Mouse (Mus musculus) heart, embryonic 12.5 days (tissue): ENCODE measurements around the gene Fez2. TPM values are rescaled to one million over a fixed set of nuclear protein-coding genes. Genes with fewer than 3 reads are reported as not detected.

Source experiments
- ATAC-seq: fragments of 200-750 bp; cut with Nextera tagmentation; 2 replicates; pipeline ENCODE4 v1.8.0; 2017; ENCODE audit warnings: moderate TSS enrichment, moderate library complexity; ENCODE audit not compliant: insufficient number of reproducible peaks, low FRiP score
- H3K27ac ChIP-seq: fragments of 300-500 bp; sonication (generic); 2 replicates; pipeline ENCODE4 v1.5.1; 2016; ENCODE audit warnings: mild to moderate bottlenecking, moderate library complexity; ENCODE audit not compliant: poor library complexity, severe bottlenecking
- H3K27me3 ChIP-seq: fragments of 300-500 bp; sonication (generic); replicated peaks from 2 replicates; pipeline ENCODE4 v1.6.1; 2016; ENCODE audit warnings: mild to moderate bottlenecking, moderate library complexity
- H3K36me3 ChIP-seq: fragments of 300-500 bp; sonication (generic); 2 replicates; pipeline ENCODE4 v1.6.1; 2016; ENCODE audit warnings: mild to moderate bottlenecking, moderate library complexity
- H3K4me1 ChIP-seq: fragments of 300-500 bp; sonication (generic); replicated peaks from 2 replicates; pipeline ENCODE4 v1.6.1; 2016; ENCODE audit warnings: mild to moderate bottlenecking
- H3K4me2 ChIP-seq: fragments of 300-500 bp; sonication (generic); 2 replicates; pipeline ENCODE4 v1.6.1; 2016; ENCODE audit warnings: mild to moderate bottlenecking, moderate library complexity
- H3K4me3 ChIP-seq: fragments of 300-500 bp; sonication (generic); 2 replicates; pipeline ENCODE4 v1.5.1; 2016; ENCODE audit warnings: mild to moderate bottlenecking
- H3K9ac ChIP-seq: fragments of 300-500 bp; sonication (generic); 2 replicates; pipeline ENCODE4 v1.6.1; 2016; ENCODE audit warnings: mild to moderate bottlenecking, moderate library complexity
- H3K9me3 ChIP-seq: fragments of 300-500 bp; sonication (generic); replicated peaks from 2 replicates; pipeline ENCODE4 v1.6.1; 2016; ENCODE audit warnings: mild to moderate bottlenecking, moderate library complexity
- WGBS: fragments of 180-500 bp; shearing (Covaris S2); methylation state at CpG from one replicate; pipeline ENCODE4 v1.1.7; 2016; 5-methylcytosine and 5-hydroxymethylcytosine counted together
- polyA plus RNA-seq: library from polyadenylated mRNA; unstranded; fragments of >200 nt; fragmentation: Nextera tagmentation; extraction: Ambion mirVana; gene quantifications from 2 replicates; pipeline ENCODE4 v1.2.1, GENCODE M21; 2016

Fez2 gene
- polyA plus RNA-seq, result 44.7 and 46.8 TPM in 2 replicates

- no peaks in the 10 kb centered on the region for H3K9me3 ChIP-seq
- peaks cover 2% of the 10 kb centered on the region; the same call in 1 of the 2 replicates for H3K36me3 ChIP-seq
- H3K9ac ChIP-seq, result peak within 1 kb of the TSS; percentile 83
- H3K27me3 ChIP-seq, result no peaks in the 10 kb centered on the region
- under 1% methylated on average over 51 of the region's 67 CpGs for WGBS
- H3K4me3 ChIP-seq, result peak within 1 kb of the TSS; percentile 86
- peak within 1 kb of the TSS; percentile 98 for H3K27ac ChIP-seq
- peaks cover 16% of the 10 kb centered on the region for H3K4me1 ChIP-seq
- H3K4me2 ChIP-seq, result peak within 1 kb of the TSS; percentile 84
- ATAC-seq, result peak; percentile 98
Measured at GRCm38 (mm10) chr17:78417381-78418281, at the start of gene Fez2. Fez2 (minus strand) TSS chr17:78418152.

DNA sequence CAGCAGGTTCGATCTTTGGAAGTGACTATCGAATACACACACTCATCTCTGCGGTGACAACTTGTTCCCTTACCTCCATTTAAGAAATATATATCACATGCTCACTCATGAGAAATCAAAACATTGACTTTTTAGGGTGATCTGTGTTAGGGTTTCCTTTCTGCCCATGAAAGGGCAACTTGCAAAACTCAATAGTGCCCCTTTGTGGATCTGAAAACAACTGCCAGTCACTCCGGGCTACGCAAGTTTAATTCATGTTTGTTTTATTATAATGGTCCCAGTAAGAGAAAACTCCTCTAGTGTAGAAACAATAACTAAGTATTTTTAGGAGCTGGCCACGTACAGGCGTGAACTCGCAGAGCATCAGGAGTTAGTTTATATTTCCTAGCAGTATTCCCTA lies 47.5 kb upstream of the Fez2 start:
- Histone ChIP-seq H3K4me1 (no peaks in the 10 kb centered on the region), H3K27ac (no peak overlapping the region), H3K4me2 (no peak overlapping the region), H3K4me3 (no peak overlapping the region), H3K9me3 (no peaks in the 10 kb centered on the region), H3K36me3 (no peaks in the 10 kb centered on the region), H3K9ac (no peak overlapping the region), H3K27me3 (no peaks in the 10 kb centered on the region)
- 88% methylated on average over 8 of the region's 8 CpGs for WGBS
- no peak for ATAC-seq

DNA sequence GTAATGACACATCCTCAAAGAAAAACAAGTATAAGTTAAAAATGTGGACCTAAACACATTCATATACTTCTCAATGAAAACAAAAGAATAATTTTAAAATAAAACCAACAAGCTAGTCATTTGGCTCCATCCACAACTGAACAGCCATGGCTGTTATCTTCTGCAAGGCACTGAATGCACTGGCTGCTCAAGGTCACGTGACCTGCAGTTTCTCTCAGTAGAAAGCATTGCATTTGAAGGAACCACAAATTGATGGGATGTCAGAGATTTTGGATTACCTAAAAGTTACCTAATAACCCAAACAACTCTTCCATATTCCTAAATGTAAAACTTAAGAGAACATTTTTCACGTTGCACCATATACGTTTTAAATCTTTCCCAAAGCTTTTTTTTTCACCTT lies 47.1 kb upstream of the Fez2 start:
- no peak overlapping the region for H3K4me3 ChIP-seq
- H3K4me1 ChIP-seq, result no peaks in the 10 kb centered on the region
- no peak overlapping the region for H3K9ac ChIP-seq
- no peak for ATAC-seq
- no peaks in the 10 kb centered on the region for H3K9me3 ChIP-seq
- H3K4me2 ChIP-seq, result no peak overlapping the region
- H3K36me3 ChIP-seq, result no peaks in the 10 kb centered on the region
- H3K27me3 ChIP-seq, result no peaks in the 10 kb centered on the region
- H3K27ac ChIP-seq, result no peak overlapping the region
- 79% methylated on average over 3 of the region's 3 CpGs for WGBS

- H3K4me1 ChIP-seq, result no peaks in the 10 kb centered on the region
- H3K27ac ChIP-seq, result no peak overlapping the region
- no peak for ATAC-seq
- H3K4me3 ChIP-seq, result no peak overlapping the region
- no peak overlapping the region for H3K4me2 ChIP-seq
- no peaks in the 10 kb centered on the region for H3K9me3 ChIP-seq
- no peak overlapping the region for H3K9ac ChIP-seq
- H3K27me3 ChIP-seq, result no peaks in the 10 kb centered on the region
- no peaks in the 10 kb centered on the region for H3K36me3 ChIP-seq
- WGBS, result 75% methylated on average over 8 of the region's 8 CpGs
Measured at GRCm38 (mm10) chr17:78460140-78460539, 42.2 kb upstream of the Fez2 start.

DNA sequence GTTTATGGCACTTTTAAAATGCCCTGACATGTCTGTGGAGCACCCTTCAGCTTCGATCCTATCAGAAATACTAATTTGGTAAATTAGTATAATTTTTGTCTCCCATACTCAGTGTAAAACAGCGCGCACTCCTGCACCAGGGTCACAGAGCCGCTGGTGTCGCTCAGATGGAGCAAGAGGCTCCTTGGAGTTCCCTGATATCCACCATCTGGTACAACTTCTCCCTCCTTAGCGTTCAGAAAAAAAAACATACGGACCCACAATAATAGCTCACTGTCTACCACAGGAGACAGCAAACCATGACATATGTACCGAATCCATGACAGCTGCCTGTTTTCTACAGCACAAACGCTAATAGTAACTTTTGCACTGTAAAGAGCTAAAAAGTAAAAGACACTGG lies 37.6 kb upstream of the Fez2 start:
- no peak for ATAC-seq
- Histone ChIP-seq H3K27ac (no peak overlapping the region), H3K4me2 (no peak overlapping the region), H3K9ac (no peak overlapping the region), H3K27me3 (no peaks in the 10 kb centered on the region), H3K9me3 (no peaks in the 10 kb centered on the region), H3K36me3 (no peaks in the 10 kb centered on the region), H3K4me3 (no peak overlapping the region), H3K4me1 (peaks cover 6% of the 10 kb centered on the region; the same call in 1 of the 2 replicates)
- WGBS, result 73% methylated on average over 9 of the region's 9 CpGs

- no peak overlapping the region for H3K27ac ChIP-seq
Measured at GRCm38 (mm10) chr17:78455114-78455513, 37.2 kb upstream of the Fez2 start.

GRCm38 (mm10) chr17:78454189-78454977 lies 36.4 kb upstream of the Fez2 start:
- Histone ChIP-seq H3K4me3 (no peak overlapping the region), H3K4me2 (no peak overlapping the region), H3K9me3 (no peaks in the 10 kb centered on the region), H3K27ac (no peak overlapping the region), H3K9ac (no peak overlapping the region), H3K36me3 (no peaks in the 10 kb centered on the region), H3K27me3 (no peaks in the 10 kb centered on the region), H3K4me1 (peaks cover 6% of the 10 kb centered on the region; the same call in 1 of the 2 replicates)
- WGBS, result 79% methylated on average over 21 of the region's 21 CpGs
- ATAC-seq, result no peak

More at GRCm38 (mm10) chr17:78455114-78455513, 37.2 kb upstream of the Fez2 start:
- Histone ChIP-seq H3K36me3 (no peaks in the 10 kb centered on the region), H3K27me3 (no peaks in the 10 kb centered on the region), H3K4me1 (peaks cover 6% of the 10 kb centered on the region; the same call in 1 of the 2 replicates), H3K4me2 (no peak overlapping the region), H3K4me3 (no peak overlapping the region), H3K9ac (no peak overlapping the region), H3K9me3 (no peaks in the 10 kb centered on the region)
- no peak for ATAC-seq
- WGBS, result 36% methylated on average over 11 of the region's 11 CpGs

- ATAC-seq, result no peak
- Histone ChIP-seq H3K9me3 (no peaks in the 10 kb centered on the region), H3K4me1 (peaks cover 6% of the 10 kb centered on the region; the same call in 1 of the 2 replicates), H3K4me2 (no peak overlapping the region), H3K9ac (no peak overlapping the region), H3K36me3 (no peaks in the 10 kb centered on the region), H3K27ac (no peak overlapping the region), H3K27me3 (no peaks in the 10 kb centered on the region), H3K4me3 (no peak overlapping the region)
- 80% methylated on average over 5 of the region's 5 CpGs for WGBS
Measured at GRCm38 (mm10) chr17:78453529-78453928, 35.6 kb upstream of the Fez2 start.

- Histone ChIP-seq H3K36me3 (no peaks in the 10 kb centered on the region), H3K4me1 (peaks cover 6% of the 10 kb centered on the region; the same call in 1 of the 2 replicates), H3K27me3 (no peaks in the 10 kb centered on the region), H3K4me2 (no peak overlapping the region), H3K27ac (no peak overlapping the region), H3K9me3 (no peaks in the 10 kb centered on the region), H3K9ac (no peak overlapping the region), H3K4me3 (no peak overlapping the region)
- ATAC-seq, result no peak
- 85% methylated on average over 6 of the region's 6 CpGs for WGBS
Measured at GRCm38 (mm10) chr17:78451886-78452285, 33.9 kb upstream of the Fez2 start.

DNA sequence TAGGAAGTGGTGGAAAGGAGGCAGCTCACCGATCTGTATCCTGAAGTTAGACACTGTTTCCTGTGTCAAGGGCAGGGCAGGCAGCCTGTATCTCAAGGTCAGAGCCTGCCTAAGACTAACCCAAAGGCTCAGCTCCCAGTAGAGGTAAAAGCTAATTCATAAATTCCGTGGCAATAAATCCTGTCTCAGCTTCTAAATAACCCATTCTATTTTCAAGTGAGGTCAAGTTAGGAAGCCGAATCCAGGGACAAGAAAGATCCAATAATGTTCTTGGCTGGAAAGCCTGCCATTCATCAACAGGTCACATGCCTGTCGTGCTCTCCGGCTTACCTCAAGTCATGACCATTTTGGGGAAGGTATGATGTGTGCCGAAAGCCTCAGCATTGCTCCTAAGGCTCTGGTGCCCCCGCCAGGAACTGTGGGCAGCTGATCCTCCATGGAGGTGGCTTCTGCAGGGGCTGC lies 33.4 kb upstream of the Fez2 start:
- no peak overlapping the region for H3K4me2 ChIP-seq
- peaks cover 6% of the 10 kb centered on the region; the same call in 1 of the 2 replicates for H3K4me1 ChIP-seq
- no peaks in the 10 kb centered on the region for H3K27me3 ChIP-seq
- no peaks in the 10 kb centered on the region for H3K36me3 ChIP-seq
- no peaks in the 10 kb centered on the region for H3K9me3 ChIP-seq
- no peak overlapping the region for H3K4me3 ChIP-seq
- no peak for ATAC-seq
- no peak overlapping the region for H3K9ac ChIP-seq
- WGBS, result 48% methylated on average over 7 of the region's 7 CpGs
- no peak overlapping the region for H3K27ac ChIP-seq

- no peak overlapping the region for H3K4me3 ChIP-seq
- peaks cover 6% of the 10 kb centered on the region; the same call in 1 of the 2 replicates for H3K4me1 ChIP-seq
- no peak overlapping the region for H3K4me2 ChIP-seq
- no peaks in the 10 kb centered on the region for H3K9me3 ChIP-seq
- H3K9ac ChIP-seq, result no peak overlapping the region
- H3K27me3 ChIP-seq, result no peaks in the 10 kb centered on the region
- WGBS, result 64% methylated on average over 13 of the region's 13 CpGs
- no peak overlapping the region for H3K27ac ChIP-seq
- H3K36me3 ChIP-seq, result no peaks in the 10 kb centered on the region
- no peak for ATAC-seq
Measured at GRCm38 (mm10) chr17:78449635-78450197, 31.8 kb upstream of the Fez2 start.
